Mouse (Mus musculus) stomach, embryonic 15.5 days (tissue): ENCODE results near the gene Cbln1. TPM values are rescaled to one million over a fixed set of nuclear protein-coding genes. Genes with fewer than 3 reads are reported as not detected.

ENCODE experiments used
- ATAC-seq: fragments of 200-750 bp; cut with Nextera tagmentation; 2 replicates; pipeline ENCODE4 v1.8.0; 2017; ENCODE audit warnings: low read depth, moderate number of reproducible peaks, moderate TSS enrichment; ENCODE audit not compliant: insufficient read depth, low FRiP score
- H3K27ac ChIP-seq: fragments of 300-500 bp; sonication (generic); 2 replicates; pipeline ENCODE4 v1.5.1; 2015; ENCODE audit warnings: mild to moderate bottlenecking, inconsistent platforms
- H3K27me3 ChIP-seq: fragments of 300-500 bp; sonication (generic); replicated peaks from 2 replicates; pipeline ENCODE4 v1.6.1; 2015; ENCODE audit warnings: inconsistent platforms
- H3K36me3 ChIP-seq: fragments of 300-500 bp; sonication (generic); 2 replicates; pipeline ENCODE4 v1.6.1; 2015; ENCODE audit warnings: inconsistent platforms
- H3K4me1 ChIP-seq: fragments of 300-500 bp; sonication (generic); 2 replicates; pipeline ENCODE4 v1.6.1; 2015; ENCODE audit warnings: inconsistent platforms
- H3K4me2 ChIP-seq: fragments of 300-500 bp; sonication (generic); 2 replicates; pipeline ENCODE4 v1.6.1; 2015; ENCODE audit warnings: mild to moderate bottlenecking, inconsistent platforms
- H3K4me3 ChIP-seq: fragments of 300-500 bp; sonication (generic); replicated peaks from 2 replicates; pipeline ENCODE4 v1.5.1; 2015; ENCODE audit warnings: inconsistent platforms
- H3K9ac ChIP-seq: fragments of 300-500 bp; sonication (generic); 2 replicates; pipeline ENCODE4 v1.6.1; 2015; ENCODE audit warnings: inconsistent platforms
- H3K9me3 ChIP-seq: fragments of 300-500 bp; sonication (generic); 2 replicates; pipeline ENCODE4 v1.6.1; 2016; ENCODE audit warnings: inconsistent platforms
- WGBS: fragments of 180-500 bp; shearing (Covaris S2); methylation state at CpG from one replicate; pipeline ENCODE4 v1.1.7; 2015; 5-methylcytosine and 5-hydroxymethylcytosine counted together
- polyA plus RNA-seq: library from polyadenylated mRNA; unstranded; fragments of >200 nt; fragmentation: Nextera tagmentation; extraction: Ambion mirVana; gene quantifications from 2 replicates; pipeline ENCODE4 v1.2.1, GENCODE M21; 2015

Gene Cbln1
- polyA plus RNA-seq: 0.28 and 0.30 TPM in 2 replicates

DNA sequence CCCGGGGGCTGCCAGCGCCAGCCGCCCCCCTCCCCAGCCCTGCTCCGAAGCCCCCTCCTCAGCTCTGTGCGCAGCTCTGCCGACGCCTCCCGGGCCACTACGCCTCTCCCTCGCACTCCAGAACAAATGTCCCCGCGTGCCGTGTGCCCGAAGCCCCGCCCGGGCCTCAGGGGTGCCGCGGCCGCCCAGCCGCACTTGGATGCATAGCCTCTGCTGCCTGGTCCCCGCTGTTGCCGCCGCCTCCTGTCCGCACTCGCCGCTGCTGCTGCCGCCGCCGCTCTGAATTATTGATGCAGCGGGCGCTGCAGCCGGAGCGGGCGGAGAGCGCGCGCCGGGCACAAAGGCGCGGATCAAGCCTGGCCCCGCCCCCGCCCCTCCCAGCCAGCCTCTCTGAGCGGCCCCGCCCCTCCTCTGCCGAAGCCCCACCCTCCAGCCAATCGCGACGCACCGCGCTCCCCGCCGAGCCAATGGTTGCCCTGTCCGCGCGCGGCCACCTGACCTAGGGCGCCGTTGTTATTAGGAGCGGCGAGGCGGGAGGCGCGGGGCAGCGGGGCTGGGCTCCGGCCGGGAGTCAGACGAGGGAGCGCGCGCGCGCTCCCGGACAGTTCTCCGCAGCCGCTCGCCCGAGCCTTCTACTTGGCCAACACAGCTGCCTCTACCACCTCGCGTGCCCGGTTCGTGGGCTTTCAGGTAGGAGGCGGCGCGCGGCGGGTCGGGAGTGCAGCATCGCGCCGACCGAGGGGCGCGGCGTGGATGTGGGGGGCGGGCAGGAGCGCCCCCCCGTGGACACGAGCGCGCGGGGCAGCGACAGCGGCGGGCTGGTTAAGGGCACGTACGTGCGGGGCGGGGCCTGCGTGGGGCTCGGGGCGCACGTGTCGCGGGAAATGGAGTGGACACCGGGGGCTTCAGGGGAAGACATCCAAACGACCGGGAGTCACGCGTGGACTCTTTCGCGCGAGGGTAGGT is at the start of gene Cbln1:
Cbln1 (minus strand) TSS at position 339 of the 966 bp plus-strand sequence.
- H3K27me3 ChIP-seq: peaks cover 89% of the 10 kb centered on the region
- H3K27ac ChIP-seq: no peak within 1 kb of the TSS
- 0 out of 2 replicates have a peak within 1 kb of the TSS, but pooled peaks have one; percentile 12 for H3K9ac ChIP-seq
- under 1% methylated on average over 110 of the region's 122 CpGs for WGBS
- peak within 1 kb of the TSS; percentile 50 for H3K4me3 ChIP-seq
- H3K9me3 ChIP-seq: no peaks in the 10 kb centered on the region
- H3K4me2 ChIP-seq: peak within 1 kb of the TSS; percentile 96
- H3K36me3 ChIP-seq: no peaks in the 10 kb centered on the region
- peaks cover 42% of the 10 kb centered on the region for H3K4me1 ChIP-seq
- ATAC-seq: peak; percentile 93

DNA sequence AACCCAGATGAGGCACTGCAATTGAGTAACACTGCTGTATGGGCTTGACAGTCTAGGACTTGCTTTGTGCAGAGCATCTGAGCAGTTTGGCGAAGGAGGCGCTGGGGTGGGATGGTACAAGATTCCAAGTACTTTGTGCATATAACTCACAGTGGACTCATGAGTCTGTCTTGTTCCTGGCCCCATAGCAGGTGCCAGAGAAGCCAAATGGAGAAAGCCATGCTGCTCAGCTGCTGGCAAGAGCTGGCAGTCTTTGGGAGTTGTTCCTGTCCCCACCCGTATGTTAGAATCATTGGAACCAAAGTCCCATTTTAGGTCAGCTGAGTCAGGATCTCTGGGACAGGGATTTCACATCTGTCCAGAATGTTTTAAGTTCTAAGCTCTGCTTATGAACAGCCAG is 44.7 kb upstream of the Cbln1 start:
- Histone ChIP-seq H3K4me2 (no peak overlapping the region), H3K36me3 (no peaks in the 10 kb centered on the region), H3K4me3 (no peak overlapping the region), H3K27me3 (no peaks in the 10 kb centered on the region), H3K9ac (no peak overlapping the region), H3K27ac (no peak overlapping the region), H3K4me1 (no peaks in the 10 kb centered on the region), H3K9me3 (no peaks in the 10 kb centered on the region)
- no peak for ATAC-seq
- 98% methylated on average over 3 of the region's 3 CpGs for WGBS

DNA sequence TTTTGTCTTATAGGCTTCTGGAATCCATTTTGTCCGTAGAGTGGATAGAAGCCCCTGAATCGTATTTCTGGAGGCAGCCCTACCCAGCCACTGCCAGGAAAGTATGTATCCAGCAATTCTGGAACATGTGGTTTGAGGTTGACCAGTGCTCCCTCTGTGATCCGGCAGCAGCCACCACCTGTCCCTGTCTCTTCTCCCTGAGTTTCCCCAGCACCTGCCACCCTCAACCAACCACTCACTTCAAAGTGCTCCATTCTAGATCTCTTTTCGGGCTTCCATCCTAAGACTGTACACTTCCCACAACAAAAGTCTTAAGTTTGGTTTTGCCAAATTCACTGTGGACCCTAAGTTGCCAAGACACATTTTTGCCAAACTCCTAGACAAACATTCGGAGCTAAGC is 41.4 kb upstream of the Cbln1 start:
- no peaks in the 10 kb centered on the region for H3K36me3 ChIP-seq
- no peak overlapping the region for H3K9ac ChIP-seq
- no peaks in the 10 kb centered on the region for H3K27me3 ChIP-seq
- no peak for ATAC-seq
- H3K27ac ChIP-seq: no peak overlapping the region
- H3K4me3 ChIP-seq: no peak overlapping the region
- no peak overlapping the region for H3K4me2 ChIP-seq
- no peaks in the 10 kb centered on the region for H3K9me3 ChIP-seq
- WGBS: 86% methylated on average over 5 of the region's 5 CpGs
- H3K4me1 ChIP-seq: no peaks in the 10 kb centered on the region

DNA sequence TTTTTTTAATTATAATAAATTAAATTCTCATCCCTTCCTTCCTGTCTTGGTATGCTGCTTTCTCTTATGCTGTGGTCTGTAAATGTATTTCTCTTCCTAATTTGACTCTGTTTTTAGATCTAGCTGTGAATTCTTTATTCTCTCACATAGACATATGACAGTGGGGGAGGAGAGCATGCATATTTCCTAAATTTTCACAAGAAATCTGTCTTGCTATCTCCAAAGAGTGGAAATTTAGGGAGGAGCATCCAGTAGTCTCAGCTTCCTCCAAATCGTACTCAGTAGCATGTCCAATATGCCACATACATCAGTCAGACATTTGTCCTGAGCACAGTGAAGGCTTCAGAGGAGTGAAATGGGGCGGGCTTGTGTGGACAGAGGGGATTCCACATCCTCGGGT is 40.9 kb upstream of the Cbln1 start:
- Histone ChIP-seq H3K36me3 (no peaks in the 10 kb centered on the region), H3K4me3 (no peak overlapping the region), H3K4me2 (no peak overlapping the region), H3K9me3 (no peaks in the 10 kb centered on the region), H3K27ac (no peak overlapping the region), H3K9ac (no peak overlapping the region), H3K27me3 (no peaks in the 10 kb centered on the region), H3K4me1 (no peaks in the 10 kb centered on the region)
- no peak for ATAC-seq
- WGBS: 75% methylated on average over 3 of the region's 3 CpGs

DNA sequence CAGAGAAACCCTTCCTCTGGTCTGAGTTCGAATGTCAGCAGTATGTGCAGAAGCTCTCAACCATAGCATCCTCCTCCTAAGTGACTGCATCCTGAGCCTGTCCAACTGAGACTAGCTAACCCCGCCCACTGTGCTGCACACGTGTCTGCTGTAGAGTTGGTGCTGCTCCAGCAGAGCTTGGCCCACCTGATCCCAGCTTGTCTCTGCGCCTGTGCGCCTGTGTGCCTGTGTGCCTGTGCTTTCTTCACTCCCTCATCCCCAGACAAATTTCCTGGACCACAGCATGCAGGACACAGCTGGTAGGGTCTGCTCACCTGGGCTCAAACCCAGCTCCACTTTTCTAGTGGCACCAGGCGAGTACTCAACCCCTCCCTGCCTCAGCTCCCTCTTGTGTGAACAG is 40.2 kb upstream of the Cbln1 start:
- Histone ChIP-seq H3K4me2 (no peak overlapping the region), H3K9me3 (no peaks in the 10 kb centered on the region), H3K27ac (no peak overlapping the region), H3K36me3 (no peaks in the 10 kb centered on the region), H3K27me3 (no peaks in the 10 kb centered on the region), H3K4me3 (no peak overlapping the region), H3K9ac (no peak overlapping the region), H3K4me1 (no peaks in the 10 kb centered on the region)
- WGBS: 78% methylated on average over 6 of the region's 6 CpGs
- no peak for ATAC-seq

DNA sequence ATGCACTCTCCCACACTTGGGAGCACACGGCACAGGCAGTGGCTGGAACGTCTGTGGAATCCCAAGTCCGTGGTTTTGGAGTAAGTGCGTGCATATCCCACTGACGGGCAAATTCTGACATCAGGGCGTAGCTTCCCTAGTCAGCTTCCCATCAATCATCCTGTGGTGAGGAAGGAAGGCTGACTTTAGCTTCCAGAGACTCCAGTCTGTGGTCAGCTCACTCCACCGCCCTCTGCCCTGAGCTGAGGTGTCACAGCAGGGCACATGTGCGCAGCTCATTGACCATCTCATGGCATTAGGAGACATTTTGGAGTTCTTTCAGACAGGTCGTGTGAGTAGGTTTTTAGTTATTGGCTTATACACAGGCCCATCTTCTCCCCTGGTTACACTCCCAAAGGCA is 34.6 kb upstream of the Cbln1 start:
- H3K27me3 ChIP-seq: no peaks in the 10 kb centered on the region
- no peak overlapping the region for H3K4me2 ChIP-seq
- H3K9me3 ChIP-seq: no peaks in the 10 kb centered on the region
- no peak overlapping the region for H3K4me3 ChIP-seq
- no peak overlapping the region for H3K9ac ChIP-seq
- H3K27ac ChIP-seq: no peak overlapping the region
- 52% methylated on average over 9 of the region's 9 CpGs for WGBS
- H3K36me3 ChIP-seq: no peaks in the 10 kb centered on the region
- no peak for ATAC-seq
- H3K4me1 ChIP-seq: no peaks in the 10 kb centered on the region

DNA sequence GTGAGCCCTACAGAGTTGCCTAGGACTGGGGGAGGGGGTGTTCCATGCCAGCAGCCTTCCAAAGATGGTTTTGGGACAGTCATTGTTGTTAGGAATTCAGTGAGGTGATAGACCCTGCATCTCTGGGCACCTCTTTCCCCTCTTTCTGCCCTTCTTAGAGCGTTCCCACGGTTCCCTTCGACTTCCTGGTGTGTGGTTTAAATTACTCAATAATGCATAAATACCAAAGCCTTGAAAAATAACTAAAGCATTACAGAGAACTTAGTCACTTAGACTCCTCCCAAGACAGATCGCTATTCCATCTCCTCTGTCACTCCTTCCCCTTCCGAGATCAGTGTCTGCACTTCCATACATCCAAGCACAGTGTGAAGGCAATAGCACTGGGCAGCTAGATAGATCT is 32.0 kb upstream of the Cbln1 start:
- H3K27ac ChIP-seq: no peak overlapping the region
- no peaks in the 10 kb centered on the region for H3K27me3 ChIP-seq
- no peak overlapping the region for H3K4me2 ChIP-seq
- no peaks in the 10 kb centered on the region for H3K9me3 ChIP-seq
- no peak overlapping the region for H3K9ac ChIP-seq
- ATAC-seq: no peak
- 64% methylated on average over 5 of the region's 5 CpGs for WGBS
- H3K36me3 ChIP-seq: no peaks in the 10 kb centered on the region
- no peak overlapping the region for H3K4me3 ChIP-seq
- H3K4me1 ChIP-seq: no peaks in the 10 kb centered on the region

DNA sequence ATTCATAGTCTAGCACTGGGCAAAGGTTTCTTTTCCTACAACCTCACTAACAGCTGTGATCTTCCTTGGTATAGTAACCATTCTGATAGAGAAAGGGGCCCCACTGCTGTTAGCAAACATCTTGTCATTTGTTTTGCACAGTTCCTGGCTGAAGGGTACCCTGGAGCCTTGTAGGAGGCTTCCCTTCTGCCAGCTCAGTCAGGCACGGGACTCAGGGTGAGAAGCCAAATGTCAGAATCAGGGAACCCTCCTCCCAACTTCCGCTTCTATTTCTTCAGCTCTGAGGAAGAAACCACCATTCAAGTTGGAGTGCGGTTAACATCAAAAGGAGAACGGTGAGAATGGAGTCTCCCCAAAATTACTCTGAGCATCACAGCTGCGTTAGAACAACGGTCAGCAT is 30.3 kb upstream of the Cbln1 start:
- no peak for ATAC-seq
- no peaks in the 10 kb centered on the region for H3K27me3 ChIP-seq
- H3K36me3 ChIP-seq: no peaks in the 10 kb centered on the region
- H3K9me3 ChIP-seq: no peaks in the 10 kb centered on the region
- WGBS: 71% methylated on average over 6 of the region's 6 CpGs
- H3K27ac ChIP-seq: no peak overlapping the region
- H3K4me2 ChIP-seq: no peak overlapping the region
- H3K4me3 ChIP-seq: no peak overlapping the region
- no peak overlapping the region for H3K9ac ChIP-seq
- H3K4me1 ChIP-seq: no peaks in the 10 kb centered on the region

DNA sequence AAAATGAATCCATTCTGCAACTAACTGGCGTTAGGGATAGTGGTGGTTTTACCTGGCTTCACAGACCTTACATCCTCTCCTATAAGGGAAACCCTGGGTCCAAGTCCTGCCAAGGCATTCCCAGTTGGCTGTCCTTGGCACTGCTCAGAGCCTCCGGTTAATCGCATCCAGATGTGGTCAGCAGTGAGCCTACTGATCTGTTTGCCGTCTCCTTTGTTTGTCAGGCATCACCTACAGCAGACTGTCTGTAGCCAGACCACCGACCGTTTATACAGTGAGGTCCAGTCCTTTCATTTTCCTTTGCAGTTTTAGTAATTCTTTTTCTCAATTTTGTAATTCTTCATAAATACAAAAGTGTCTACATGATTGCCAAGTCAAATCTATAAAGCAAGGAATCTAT is 25.2 kb upstream of the Cbln1 start:
- Histone ChIP-seq H3K9ac (no peak overlapping the region), H3K27ac (no peak overlapping the region), H3K4me3 (no peak overlapping the region), H3K36me3 (no peaks in the 10 kb centered on the region), H3K9me3 (no peaks in the 10 kb centered on the region), H3K27me3 (no peaks in the 10 kb centered on the region), H3K4me1 (no peaks in the 10 kb centered on the region), H3K4me2 (no peak overlapping the region)
- WGBS: 66% methylated on average over 6 of the region's 6 CpGs
- ATAC-seq: no peak

DNA sequence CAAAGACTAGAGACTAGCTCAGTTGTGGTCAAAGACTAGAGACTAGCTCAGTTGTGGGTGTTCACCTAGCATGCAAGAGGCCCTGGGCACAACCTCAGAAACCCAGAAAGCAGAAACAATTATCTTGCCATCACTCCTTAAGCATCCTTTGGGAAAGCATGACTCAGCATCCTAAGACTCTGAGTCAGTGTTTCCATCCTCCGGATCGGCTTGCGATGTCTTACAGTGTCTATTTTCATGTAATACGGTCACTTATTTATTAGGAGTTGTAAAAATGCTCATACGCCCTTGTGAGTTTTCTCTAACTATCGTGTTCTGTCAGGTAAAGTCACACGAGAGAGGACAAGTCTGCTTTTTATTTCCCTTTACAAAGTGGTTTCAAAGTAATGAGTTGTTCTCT is 24.1 kb upstream of the Cbln1 start:
- Histone ChIP-seq H3K27ac (no peak overlapping the region), H3K4me2 (no peak overlapping the region), H3K9ac (no peak overlapping the region), H3K4me3 (no peak overlapping the region), H3K36me3 (no peaks in the 10 kb centered on the region), H3K9me3 (no peaks in the 10 kb centered on the region), H3K4me1 (no peaks in the 10 kb centered on the region), H3K27me3 (no peaks in the 10 kb centered on the region)
- no peak for ATAC-seq
- WGBS: 88% methylated on average over 7 of the region's 7 CpGs

DNA sequence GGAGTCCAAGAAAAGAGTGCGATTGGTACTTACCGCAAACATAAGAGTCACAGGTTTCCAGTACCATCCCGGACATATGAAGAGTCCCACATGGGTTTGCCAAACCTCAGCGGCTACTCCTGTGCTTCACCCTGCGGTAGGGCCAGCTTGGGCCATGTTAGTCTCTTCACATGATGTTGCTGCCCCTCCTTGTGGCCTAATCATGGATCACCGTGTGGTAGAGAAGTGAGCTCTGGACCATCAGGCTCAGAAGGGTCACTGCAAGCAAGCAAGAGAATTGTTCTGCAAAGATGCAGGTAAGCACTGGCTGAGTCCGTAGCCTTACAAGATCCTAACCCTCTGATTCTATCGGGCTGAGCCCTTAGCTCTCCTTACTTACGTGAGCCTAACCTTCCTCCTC is 22.5 kb upstream of the Cbln1 start:
- Histone ChIP-seq H3K4me2 (no peak overlapping the region), H3K4me1 (no peaks in the 10 kb centered on the region), H3K36me3 (no peaks in the 10 kb centered on the region), H3K9me3 (no peaks in the 10 kb centered on the region), H3K27ac (no peak overlapping the region), H3K27me3 (no peaks in the 10 kb centered on the region), H3K4me3 (no peak overlapping the region), H3K9ac (no peak overlapping the region)
- 57% methylated on average over 9 of the region's 9 CpGs for WGBS
- no peak for ATAC-seq

DNA sequence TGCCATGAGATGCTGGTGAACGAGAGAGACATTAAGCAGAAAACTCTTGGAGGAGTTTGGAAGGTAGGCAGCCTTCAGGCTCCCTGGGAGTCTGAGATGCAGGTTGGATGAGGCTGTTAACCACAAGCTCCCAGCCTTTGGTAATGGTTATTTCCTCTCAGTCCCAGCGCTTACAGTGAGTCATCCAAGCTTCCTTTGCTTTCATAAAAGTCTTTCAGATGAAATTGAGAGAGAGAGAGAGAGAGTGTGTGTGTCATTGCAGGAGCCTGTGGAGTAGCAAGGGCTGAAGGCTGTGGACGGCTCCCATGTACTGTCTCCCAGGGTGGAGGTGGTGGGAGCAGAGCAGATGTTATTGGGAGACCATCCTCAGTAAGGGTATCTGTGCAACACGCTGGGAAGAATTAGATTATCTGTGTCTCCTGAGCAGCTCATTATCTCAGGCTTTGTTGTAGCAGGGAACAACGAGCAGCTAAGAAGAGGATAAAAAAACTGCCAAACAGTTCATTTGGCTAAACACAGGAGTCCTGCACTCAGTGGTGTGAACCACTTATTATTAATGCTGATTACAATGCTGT is 17.5 kb upstream of the Cbln1 start:
- no peak overlapping the region for H3K4me3 ChIP-seq

More for the DNA sequence above, 17.5 kb upstream of the Cbln1 start:
- WGBS: 74% methylated on average over 5 of the region's 5 CpGs
- Histone ChIP-seq H3K9me3 (no peaks in the 10 kb centered on the region), H3K27ac (no peak overlapping the region), H3K36me3 (no peaks in the 10 kb centered on the region), H3K27me3 (no peaks in the 10 kb centered on the region), H3K9ac (no peak overlapping the region), H3K4me2 (no peak overlapping the region), H3K4me1 (no peaks in the 10 kb centered on the region)
- ATAC-seq: no peak
